Mouse (Mus musculus) cortical plate, adult 2 months (tissue): Measurements from ENCODE around the gene Mpv17.

Experiments
- CTCF ChIP-seq: fragments of 200-500 bp; IDR thresholded peaks from 2 replicates; pipeline ENCODE4 v1.5.1; 2011; ENCODE audit warnings: mild to moderate bottlenecking, control low read depth, low read length; ENCODE audit not compliant: insufficient read depth; ENCODE audit errors: extremely low read depth
- POLR2A ChIP-seq: fragments of 200-500 bp; IDR thresholded peaks from 2 replicates; pipeline ENCODE4 v1.6.1; 2011; ENCODE audit warnings: mild to moderate bottlenecking, low read length, control low read depth; ENCODE audit not compliant: insufficient read depth; ENCODE audit errors: extremely low read depth

GRCm38 (mm10) chr5:31188223-31188840 is 34.3 kb upstream of the Mpv17 start:
- TF ChIP-seq CTCF (peak; percentile 13; the same call in 1 of the 2 replicates), POLR2A (no peak)
